Mouse (Mus musculus): ENCODE data around the gene Lrrc8a. TPM values are rescaled to one million over a fixed set of nuclear protein-coding genes. Genes with fewer than 3 reads are reported as not detected.

The Lrrc8a gene
- total RNA-seq, 1 experiment from 2014 or later = 11.3 TPM

GRCm38 (mm10) chr2:30235593-30235992 is 1.9 kb upstream of the Lrrc8a start:
- ATAC-seq (replicated peaks in 1 of 2; ENCODE audit: insufficient read depth in 1 of 2, low FRiP score in 2 of 2, low TSS enrichment in 1 of 2, low read depth in 1 of 2, poor library complexity in 2 of 2, severe bottlenecking in 2 of 2) = no peak

- ATAC-seq (replicated peaks in 1 of 2; ENCODE audit: insufficient read depth in 1 of 2, low FRiP score in 2 of 2, low TSS enrichment in 1 of 2, low read depth in 1 of 2, poor library complexity in 2 of 2, severe bottlenecking in 2 of 2) = no peak
These were observed 903 bp upstream of the Lrrc8a start for GRCm38 (mm10) chr2:30236426-30237198.

- 0 out of 4 replicates have a peak, but pooled peaks of 1 of the 2 experiments have one; percentile 6 for ATAC-seq (replicated peaks in 1 of 2; ENCODE audit: insufficient read depth in 1 of 2, low FRiP score in 2 of 2, low TSS enrichment in 1 of 2, low read depth in 1 of 2, poor library complexity in 2 of 2, severe bottlenecking in 2 of 2)
These were observed 366 bp downstream of the Lrrc8a start for GRCm38 (mm10) chr2:30237881-30238280.

- no peak for ATAC-seq (replicated peaks in 1 of 2; ENCODE audit: insufficient read depth in 1 of 2, low FRiP score in 2 of 2, low TSS enrichment in 1 of 2, low read depth in 1 of 2, poor library complexity in 2 of 2, severe bottlenecking in 2 of 2)
These were observed 1.5 kb downstream of the Lrrc8a start for GRCm38 (mm10) chr2:30238906-30239465.

- ATAC-seq (replicated peaks in 1 of 2; ENCODE audit: insufficient read depth in 1 of 2, low FRiP score in 2 of 2, low TSS enrichment in 1 of 2, low read depth in 1 of 2, poor library complexity in 2 of 2, severe bottlenecking in 2 of 2) = no peak
These were observed 2.3 kb downstream of the Lrrc8a start for GRCm38 (mm10) chr2:30239777-30240176.

GRCm38 (mm10) chr2:30240267-30240666 is 2.8 kb downstream of the Lrrc8a start, which contains the start of gene Gm28035:
Gene Gm28035, plus strand, starts transcription at chr2:30240567.
- no peak for ATAC-seq (replicated peaks in 1 of 2; ENCODE audit: insufficient read depth in 1 of 2, low FRiP score in 2 of 2, low TSS enrichment in 1 of 2, low read depth in 1 of 2, poor library complexity in 2 of 2, severe bottlenecking in 2 of 2)

GRCm38 (mm10) chr2:30242509-30242908 is 5.0 kb downstream of the Lrrc8a start:
- no peak for ATAC-seq (replicated peaks in 1 of 2; ENCODE audit: insufficient read depth in 1 of 2, low FRiP score in 2 of 2, low TSS enrichment in 1 of 2, low read depth in 1 of 2, poor library complexity in 2 of 2, severe bottlenecking in 2 of 2)

- no peak for ATAC-seq (replicated peaks in 1 of 2; ENCODE audit: insufficient read depth in 1 of 2, low FRiP score in 2 of 2, low TSS enrichment in 1 of 2, low read depth in 1 of 2, poor library complexity in 2 of 2, severe bottlenecking in 2 of 2)
These were observed 5.9 kb downstream of the Lrrc8a start for GRCm38 (mm10) chr2:30243391-30243790.

- ATAC-seq (replicated peaks in 1 of 2; ENCODE audit: insufficient read depth in 1 of 2, low FRiP score in 2 of 2, low TSS enrichment in 1 of 2, low read depth in 1 of 2, poor library complexity in 2 of 2, severe bottlenecking in 2 of 2) = 0 out of 4 replicates have a peak, but pooled peaks of 1 of the 2 experiments have one; percentile 17
These were observed 7.2 kb downstream of the Lrrc8a start for GRCm38 (mm10) chr2:30244595-30245178.

GRCm38 (mm10) chr2:30247036-30247435 is 9.5 kb downstream of the Lrrc8a start:
- ATAC-seq (replicated peaks in 1 of 2; ENCODE audit: insufficient read depth in 1 of 2, low FRiP score in 2 of 2, low TSS enrichment in 1 of 2, low read depth in 1 of 2, poor library complexity in 2 of 2, severe bottlenecking in 2 of 2) = no peak

GRCm38 (mm10) chr2:30247681-30248080 is 10.2 kb downstream of the Lrrc8a start:
- ATAC-seq (replicated peaks in 1 of 2; ENCODE audit: insufficient read depth in 1 of 2, low FRiP score in 2 of 2, low TSS enrichment in 1 of 2, low read depth in 1 of 2, poor library complexity in 2 of 2, severe bottlenecking in 2 of 2) = no peak

GRCm38 (mm10) chr2:30249182-30249581 is 11.7 kb downstream of the Lrrc8a start:
- no peak for ATAC-seq (replicated peaks in 1 of 2; ENCODE audit: insufficient read depth in 1 of 2, low FRiP score in 2 of 2, low TSS enrichment in 1 of 2, low read depth in 1 of 2, poor library complexity in 2 of 2, severe bottlenecking in 2 of 2)

GRCm38 (mm10) chr2:30250166-30251128 is 12.9 kb downstream of the Lrrc8a start:
- no peak for ATAC-seq (replicated peaks in 1 of 2; ENCODE audit: insufficient read depth in 1 of 2, low FRiP score in 2 of 2, low TSS enrichment in 1 of 2, low read depth in 1 of 2, poor library complexity in 2 of 2, severe bottlenecking in 2 of 2)

- ATAC-seq (replicated peaks in 1 of 2; ENCODE audit: insufficient read depth in 1 of 2, low FRiP score in 2 of 2, low TSS enrichment in 1 of 2, low read depth in 1 of 2, poor library complexity in 2 of 2, severe bottlenecking in 2 of 2) = peak; percentile 88 to 90
These were observed 14.0 kb downstream of the Lrrc8a start for GRCm38 (mm10) chr2:30251417-30252104.

- ATAC-seq (replicated peaks in 1 of 2; ENCODE audit: insufficient read depth in 1 of 2, low FRiP score in 2 of 2, low TSS enrichment in 1 of 2, low read depth in 1 of 2, poor library complexity in 2 of 2, severe bottlenecking in 2 of 2) = no peak
These were observed 15.0 kb downstream of the Lrrc8a start for GRCm38 (mm10) chr2:30252521-30252920.

GRCm38 (mm10) chr2:30253809-30254208 is 16.3 kb downstream of the Lrrc8a start:
- no peak for ATAC-seq (replicated peaks in 1 of 2; ENCODE audit: insufficient read depth in 1 of 2, low FRiP score in 2 of 2, low TSS enrichment in 1 of 2, low read depth in 1 of 2, poor library complexity in 2 of 2, severe bottlenecking in 2 of 2)
